Mouse (Mus musculus) spleen, adult 12 weeks (tissue): ENCODE measurements around the gene Ccar1.
"Not testable (repeated sequence)": the region's sequence is repeated elsewhere in the genome, so short reads cannot be mapped to it uniquely, and the experiment has no call there.

Source experiments
- DNase-seq: peaks from one replicate; pipeline ENCODE4 v3.0.0; 2022; ENCODE audit warnings: low spot score

Ccar1 gene

DNA sequence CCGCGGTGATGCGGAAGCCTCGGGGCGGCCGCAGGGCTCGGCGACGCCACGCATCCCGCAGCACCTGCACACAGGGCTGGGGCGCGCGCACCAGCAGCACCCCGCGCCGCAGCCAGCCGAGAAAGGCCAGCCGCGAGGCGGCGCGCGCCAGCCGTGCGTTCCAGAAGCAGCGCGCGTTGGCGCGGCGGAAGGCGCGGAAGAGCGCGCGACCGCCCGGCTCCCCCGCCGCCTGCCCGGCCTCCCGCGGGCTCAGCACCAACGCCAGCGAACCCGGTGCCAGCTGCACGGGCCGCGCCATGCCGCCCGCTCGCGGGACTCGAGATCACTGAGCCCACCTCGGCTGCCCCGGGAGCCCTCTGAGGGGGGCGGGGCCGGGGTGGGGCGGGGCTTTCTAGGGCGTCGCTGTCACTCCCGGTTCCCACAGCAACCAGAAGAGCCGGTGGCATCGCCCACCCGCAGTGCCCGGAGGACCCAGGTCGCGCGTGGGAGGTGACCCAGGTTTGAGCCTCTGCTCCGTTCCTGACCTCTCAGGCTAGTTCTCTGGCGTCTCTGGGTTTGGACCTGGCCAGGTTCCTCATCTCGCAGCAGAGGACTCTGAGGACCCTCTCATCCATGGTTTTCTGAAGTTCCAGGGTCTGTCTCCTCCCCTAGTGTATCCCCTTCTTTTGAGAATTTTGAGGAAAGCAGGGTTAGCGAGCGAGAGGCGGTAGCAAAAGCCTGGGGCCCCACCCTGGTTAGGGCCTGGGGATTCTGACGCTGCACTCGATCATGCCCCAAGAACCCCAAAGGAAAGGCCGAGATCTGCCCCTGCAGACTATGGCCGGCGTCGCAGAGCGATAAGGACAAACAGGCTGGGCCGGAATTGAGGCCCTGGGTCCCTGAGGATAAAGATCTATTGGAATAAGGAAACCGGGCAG is 66.1 kb downstream of the Ccar1 start, which contains the start of gene Stox1:
TSS of gene Stox1 (minus strand) at position 358 of the 917 bp plus-strand sequence.
- peak; percentile 8 for DNase-seq

DNA sequence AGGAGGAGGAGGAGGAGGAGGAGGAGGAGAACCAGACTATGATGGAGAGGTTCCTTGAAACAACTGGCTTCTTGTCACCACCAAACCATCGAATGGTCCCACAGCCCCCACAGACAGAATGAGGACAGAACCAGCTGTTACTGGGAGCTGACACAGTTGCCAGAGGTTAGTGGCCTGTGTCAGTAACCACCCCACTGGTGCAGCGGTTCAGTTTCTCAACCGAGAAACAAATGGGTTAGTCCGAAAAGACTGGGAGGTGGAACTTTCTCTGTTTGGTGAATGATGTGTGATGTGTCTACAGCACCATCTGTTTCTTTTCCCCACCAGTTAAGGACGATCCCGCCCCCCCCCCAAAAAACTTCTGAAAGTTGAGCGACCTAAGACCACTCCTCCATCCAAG is 67.2 kb downstream of the Ccar1 start:
- DNase-seq: no peak

DNA sequence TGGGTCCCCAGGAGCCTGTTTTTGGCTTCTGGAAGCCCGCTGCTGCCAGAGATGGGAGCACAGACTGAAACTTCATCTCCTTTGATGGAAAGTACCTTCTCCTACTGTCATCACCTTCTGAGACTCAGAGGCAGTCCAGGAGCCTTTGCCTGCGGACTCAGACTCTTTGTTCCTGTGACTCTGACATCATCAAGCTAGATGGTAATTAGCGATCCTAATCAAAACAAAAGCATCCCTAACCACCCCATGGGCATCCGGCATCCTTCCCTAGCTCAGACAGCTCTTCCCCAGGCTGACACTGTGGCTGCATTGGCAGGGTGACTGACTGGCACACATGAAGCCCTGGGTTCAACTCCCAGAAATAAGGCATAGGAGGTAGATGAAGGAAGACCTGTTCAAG is 69.4 kb downstream of the Ccar1 start:
- no peak for DNase-seq

DNA sequence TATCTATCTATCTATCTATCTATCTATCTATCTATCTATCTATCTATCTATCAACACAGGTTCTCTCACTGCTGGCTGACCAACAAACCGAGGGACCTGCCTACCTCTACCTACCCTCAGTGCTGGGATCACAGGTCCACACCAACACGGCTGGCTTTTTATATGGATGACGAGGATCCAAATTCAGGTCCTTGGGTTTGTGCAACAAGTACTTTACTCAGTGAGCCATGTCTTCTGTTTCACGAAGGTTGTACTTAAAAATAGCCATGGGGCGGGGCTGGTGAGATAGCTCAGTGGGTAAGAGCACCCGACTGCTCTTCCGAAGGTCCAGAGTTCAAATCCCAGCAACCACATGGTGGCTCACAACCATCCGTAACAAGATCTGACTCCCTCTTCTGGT is 71.5 kb downstream of the Ccar1 start:
- not testable (repeated sequence) for DNase-seq

DNA sequence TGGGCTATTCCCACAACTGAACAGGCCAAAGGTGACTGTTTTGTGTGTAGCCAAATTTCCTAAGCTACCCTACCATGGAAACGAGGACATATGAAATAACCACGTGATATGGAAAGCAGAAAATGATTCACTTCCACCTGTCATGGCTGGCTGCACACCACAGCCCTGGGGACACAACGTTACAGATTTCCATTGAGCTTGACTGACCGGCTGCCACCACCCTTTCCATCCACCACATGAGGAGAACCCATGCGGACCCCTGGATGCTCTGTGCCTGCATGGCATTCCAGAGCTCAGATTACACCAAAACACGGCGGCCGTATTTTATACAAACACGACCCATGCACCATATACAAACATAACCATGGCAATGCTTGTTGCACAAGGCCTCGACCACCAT is 78.6 kb downstream of the Ccar1 start:
- no peak for DNase-seq

DNA sequence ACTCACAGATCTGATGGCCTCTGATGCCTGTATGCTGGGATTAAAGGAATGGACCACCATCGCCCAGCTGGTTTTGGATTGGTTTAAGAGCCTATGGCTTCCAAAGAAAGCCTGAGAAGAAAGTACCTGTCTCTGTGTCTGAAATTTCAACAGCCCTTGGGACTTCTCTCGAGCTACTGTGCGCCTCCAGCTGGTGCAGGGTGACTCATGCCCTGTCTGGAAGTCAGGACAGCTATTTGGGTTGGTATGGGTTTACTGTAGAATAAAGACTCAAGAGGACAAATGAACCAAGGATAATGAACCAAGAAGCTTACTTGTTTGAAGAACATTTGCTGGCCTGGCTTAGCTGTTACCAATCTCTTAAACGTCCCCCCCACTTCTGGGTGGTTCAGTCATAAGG is 88.5 kb downstream of the Ccar1 start:
- no peak for DNase-seq

DNA sequence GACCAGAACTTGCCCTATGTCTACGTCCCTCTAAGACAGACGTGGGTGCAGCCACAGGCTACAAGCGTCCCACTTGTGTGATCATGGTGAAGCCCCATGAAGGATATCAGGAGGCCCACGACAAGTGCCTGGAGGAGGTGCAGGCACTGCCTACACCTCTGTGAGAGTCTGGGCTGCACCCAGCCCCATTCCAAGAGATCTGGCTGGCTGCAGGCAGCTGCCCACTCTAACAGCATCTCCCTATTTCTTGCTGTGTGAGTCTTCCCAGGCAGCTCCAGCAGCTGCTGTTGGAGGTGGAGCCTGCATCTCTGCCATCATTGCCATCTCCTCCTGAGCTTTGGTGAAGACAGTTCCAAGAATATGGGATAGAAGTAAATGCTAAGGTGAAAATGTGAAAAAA is 89.7 kb downstream of the Ccar1 start:
- DNase-seq: no peak
